Mouse (Mus musculus): ENCODE measurements at regions not wholly inside any gene's neighbourhood (a gene's known extent, or its start where the extent isn't known, plus 50 kb on each side); places are given as distances from the start of the nearest gene placed in this dataset.

DNA sequence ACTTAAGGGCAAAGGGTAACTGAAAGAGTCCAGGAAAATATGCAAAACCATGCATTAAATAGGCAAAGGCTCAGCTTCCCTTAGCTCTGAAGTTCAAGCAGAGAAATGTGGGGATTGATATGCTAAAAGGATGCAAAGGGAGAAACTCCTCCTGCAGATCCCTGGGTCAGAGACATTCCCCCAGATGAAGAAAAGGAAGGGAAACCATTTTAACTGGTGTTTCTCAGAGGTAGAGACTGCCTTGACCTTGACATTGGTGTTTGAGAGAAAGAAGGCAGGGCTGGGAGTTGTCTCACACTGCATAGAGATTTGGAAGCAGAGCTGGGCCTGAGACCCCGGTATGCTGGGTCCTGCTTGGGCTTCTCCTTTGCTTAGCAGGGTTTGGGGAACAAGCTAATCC, 155.8 kb upstream of the 4930535I16Rik start:
- DNase-seq (ENCODE audit: low read depth, low spot score) = no peak

DNA sequence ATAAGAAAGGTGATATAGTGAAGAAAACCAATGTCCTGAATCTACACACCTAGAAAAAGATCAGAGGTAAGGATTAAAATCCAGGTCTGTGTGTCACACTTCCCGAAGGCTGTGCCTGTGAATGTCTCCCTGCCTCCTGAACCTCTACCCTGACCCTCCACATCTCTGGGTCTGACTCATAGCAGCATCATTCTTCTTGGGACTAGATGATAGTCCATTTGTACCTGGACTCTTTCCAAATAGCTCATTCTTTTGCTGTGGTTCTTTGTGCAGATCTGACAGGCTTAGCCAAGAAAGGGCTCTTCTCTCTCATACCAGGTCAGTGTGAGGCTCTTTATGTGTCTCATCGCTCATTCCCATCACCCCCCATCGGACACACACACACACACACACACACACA, 146.8 kb upstream of the 4930535I16Rik start:
- no peak for DNase-seq (ENCODE audit: low read depth, low spot score)

DNA sequence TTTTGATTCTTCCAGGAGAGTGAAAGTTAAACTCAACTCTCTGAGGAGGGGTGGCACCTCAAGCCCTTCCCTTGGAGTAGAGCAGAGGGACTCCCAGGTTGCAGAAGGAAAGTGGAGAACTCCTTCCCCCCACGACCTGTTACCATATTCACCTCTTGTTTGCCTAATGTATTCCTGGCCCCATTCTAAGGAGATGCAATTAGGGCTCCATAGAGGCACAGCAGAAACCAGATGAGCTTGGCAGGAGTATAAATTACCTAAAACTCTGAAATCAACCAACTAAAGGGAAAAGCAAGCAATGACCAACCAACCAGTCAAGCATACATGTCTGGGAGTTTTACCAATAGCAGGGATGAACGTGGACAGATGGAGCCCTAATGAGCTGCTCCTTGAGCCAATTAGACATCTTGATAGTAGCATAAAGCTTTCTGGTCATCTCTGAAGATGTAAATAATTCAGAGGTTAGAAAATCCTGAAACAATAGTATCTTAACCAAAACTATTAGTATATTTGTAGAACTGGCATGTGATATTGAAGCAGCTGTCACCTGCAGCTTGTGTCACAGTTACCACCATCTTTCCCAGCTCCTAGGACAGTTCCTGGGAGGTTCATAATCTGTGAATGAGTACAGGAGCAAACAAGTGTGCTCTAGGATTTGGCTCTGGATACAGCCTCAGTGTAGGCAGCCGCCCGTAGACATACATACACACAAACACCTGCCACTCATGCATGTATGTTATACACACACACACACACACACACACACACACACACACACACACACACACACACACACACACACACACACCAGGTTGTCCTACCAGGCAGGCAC, 145.7 kb upstream of the 4930535I16Rik start:
- DNase-seq (ENCODE audit: low read depth, low spot score) = no peak

DNA sequence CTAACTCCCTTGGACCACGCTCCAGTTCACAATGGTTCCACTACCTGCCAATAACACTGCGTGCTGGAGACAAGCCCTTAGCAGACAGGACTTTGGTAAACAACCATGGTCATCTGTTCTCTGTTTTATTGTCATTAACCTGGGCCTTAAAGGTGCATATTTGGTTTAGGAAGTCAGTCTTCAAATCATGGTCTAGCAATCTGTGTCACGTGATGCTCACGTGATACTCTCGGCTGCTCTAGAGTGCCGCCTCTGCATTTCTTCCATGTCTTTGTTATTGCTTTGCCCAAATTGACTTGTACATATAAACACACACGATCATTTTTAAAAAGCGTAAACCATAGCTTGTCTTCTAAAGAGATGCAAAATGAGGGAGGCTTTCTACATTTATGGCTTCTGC, 139.8 kb upstream of the 4930535I16Rik start:
- DNase-seq (ENCODE audit: low read depth, low spot score) = no peak

DNA sequence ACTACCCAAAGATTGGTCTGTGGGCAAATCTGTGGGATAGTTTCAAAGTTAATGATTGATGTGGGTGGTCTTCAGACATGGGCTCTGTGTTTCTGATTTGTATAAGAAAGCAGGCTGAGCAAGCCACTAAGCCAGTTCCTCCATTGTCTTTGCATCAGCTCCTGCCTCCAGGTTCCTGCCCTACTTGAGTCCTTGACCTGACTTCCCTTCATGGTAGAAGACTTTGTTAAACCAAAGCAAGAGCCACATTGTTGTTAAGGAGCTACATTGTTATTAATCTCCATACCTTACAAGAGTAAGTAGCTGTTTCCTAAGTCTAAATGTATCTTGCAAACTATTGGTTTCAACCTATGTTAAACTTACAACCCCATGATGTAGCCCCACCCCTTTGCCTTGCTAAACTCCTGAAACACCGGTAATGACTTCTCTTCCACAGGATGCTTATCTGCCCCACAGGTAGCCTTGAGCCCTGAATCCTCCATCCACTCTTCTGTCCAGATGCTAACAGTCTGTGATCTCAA, 136.5 kb upstream of the 4930535I16Rik start:
- DNase-seq (ENCODE audit: low read depth, low spot score) = no peak

DNA sequence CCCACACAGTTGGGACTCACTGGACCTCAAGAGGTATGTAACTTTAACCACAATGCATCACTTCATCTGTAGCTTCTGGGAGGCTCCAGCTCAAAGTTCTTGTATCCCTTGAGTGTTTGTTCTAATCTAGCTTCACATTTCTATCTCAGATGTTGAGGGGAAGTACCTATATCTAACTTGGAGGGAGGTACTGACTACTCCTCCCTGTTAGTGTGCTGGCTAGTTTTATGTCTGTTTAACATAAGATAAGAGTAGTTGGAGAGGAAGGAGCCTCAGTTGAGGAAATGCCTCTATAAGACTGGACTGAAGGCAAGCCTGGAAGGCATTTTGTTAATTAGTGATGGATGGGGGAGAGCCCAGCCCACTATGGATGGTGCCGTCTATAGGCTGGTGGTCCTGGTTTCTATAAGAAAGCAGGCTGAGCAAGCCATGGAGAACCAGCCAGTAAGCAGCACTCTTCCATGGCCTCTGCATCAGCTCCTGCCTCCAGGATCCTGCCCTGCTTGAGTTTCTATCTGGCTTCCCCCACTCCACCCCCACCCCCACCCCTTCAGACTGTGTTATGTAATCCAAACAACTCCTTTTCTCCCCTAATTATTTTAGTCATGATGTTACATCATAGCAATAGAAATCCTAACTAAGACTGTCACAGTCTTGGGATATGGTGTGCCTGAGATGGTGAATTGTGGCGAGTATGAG, 135.7 kb upstream of the 4930535I16Rik start:
- DNase-seq (ENCODE audit: low read depth, low spot score) = no peak

DNA sequence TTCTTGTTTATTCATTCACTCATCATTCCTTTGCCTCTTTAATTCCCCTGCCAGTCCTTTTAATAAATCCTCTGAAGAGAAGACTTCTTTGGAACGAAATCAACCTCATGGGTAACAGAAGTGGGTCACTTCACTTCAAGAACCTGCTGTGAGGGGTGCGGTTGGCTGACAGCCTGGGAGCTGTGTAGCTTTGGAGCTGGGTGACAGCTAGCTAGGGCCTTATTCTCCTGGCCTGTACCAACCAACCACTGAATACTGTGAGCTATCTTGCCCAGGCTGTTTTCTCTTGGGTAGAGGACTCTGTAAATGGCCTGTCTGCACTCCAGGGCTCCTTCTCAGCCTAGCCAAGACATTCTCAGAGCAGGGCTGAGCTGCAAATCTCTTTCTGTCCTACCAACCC, 134.6 kb upstream of the 4930535I16Rik start:
- DNase-seq (ENCODE audit: low read depth, low spot score) = no peak

DNA sequence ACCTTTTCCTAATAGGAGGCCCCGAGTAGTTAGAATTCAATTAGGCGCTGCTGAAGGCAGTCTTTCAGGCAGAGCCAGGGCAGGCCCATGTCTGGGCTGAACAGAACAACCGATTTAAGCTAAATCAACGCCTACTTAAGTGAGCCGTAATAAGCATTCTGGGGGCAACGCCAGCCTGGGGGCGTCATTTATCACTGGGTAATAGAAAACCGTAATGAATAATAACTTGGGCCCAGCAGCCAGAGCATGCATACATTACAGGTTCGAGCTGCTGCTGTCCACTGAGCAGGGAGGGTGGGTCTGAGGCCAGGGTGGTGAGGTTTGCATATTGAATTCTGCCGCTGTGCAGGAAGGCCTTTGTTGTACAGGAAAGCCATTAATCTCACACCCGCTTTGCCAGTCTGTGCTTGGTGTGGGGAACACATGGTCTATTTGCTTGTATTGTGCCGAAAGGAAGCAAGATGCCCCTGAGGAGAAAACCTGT, 130.6 kb upstream of the 4930535I16Rik start:
- DNase-seq (ENCODE audit: low read depth, low spot score) = no peak

DNA sequence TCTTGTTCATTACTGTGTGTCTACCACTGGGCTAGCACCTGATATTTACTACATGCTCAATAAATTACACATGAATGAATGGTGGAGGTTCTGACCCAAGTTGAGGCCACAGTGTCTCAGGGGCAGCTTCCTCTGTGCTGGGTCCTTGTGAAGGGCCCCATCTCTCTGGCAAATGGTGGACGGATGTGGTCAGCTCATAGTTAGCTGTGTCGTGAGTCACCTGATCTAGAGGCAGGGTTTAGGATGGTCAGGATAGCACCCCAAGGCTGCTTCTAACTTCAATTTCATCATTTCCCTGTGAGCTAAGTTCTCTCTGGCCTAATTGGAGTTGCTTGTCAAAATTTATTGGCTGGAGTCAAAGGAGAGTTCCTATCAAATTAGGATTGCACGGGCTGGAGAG, 130.1 kb upstream of the 4930535I16Rik start:
- DNase-seq (ENCODE audit: low read depth, low spot score) = no peak

DNA sequence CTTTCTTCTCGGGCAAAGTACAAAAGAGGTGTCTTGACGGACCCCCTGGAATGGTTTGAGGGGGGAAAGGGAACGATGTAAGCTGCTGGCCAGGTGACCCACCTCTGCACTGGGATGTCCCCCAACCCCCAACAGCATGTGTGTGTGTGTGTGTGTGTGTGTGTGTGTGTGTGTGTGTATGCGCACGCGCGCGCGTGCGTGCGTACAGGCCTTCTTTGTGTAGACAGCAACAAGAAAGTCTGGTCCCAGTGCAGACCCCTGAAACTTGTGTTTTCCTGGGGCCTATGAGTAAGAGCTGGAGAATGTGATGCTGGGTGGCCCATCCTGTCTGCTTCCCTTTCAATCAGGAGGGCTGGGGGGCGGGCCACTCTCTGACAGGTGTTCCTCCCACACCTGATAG, 118.7 kb upstream of the 4930535I16Rik start:
- no peak for DNase-seq (ENCODE audit: low read depth, low spot score)

DNA sequence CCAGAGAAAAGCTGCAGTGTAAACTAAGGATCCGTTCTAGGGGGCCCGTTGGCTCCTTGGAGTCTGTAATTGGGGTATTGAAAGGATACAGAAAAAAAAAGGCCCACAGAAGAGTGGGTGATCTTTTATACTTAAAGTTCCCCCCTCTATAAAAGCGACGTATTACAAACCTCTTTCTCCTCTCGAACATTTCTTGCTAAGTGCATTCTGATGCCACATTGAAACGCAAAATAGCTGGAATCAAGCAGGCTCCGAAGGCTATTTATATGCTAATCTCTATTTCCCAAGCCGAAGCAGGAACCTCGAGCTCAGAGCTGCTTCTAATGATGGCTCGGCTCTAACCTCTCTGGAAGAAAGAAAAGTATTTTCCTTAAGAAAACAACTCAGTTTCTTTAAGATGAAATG, 117.8 kb upstream of the 4930535I16Rik start:
- DNase-seq (ENCODE audit: low read depth, low spot score) = no peak

DNA sequence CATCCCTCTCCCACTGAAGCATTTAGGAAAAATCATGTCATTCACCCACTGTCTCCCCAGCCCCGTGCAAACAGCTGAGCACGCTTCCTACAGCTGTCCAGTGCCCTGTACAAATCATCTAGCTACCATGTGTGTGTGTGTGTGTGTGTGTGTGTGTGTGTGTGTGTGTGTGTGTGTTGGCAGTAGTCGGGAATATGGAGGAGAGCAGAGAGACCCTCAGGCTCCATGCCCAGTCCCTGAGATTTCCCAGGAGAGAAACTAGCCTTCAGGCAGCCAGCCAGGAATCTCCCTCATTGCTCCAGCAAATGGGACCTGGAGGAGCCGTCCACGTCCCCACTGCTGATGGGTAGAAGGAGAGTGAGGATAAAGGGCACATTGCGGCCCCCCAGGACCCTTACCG, 117.4 kb upstream of the 4930535I16Rik start:
- no peak for DNase-seq (ENCODE audit: low read depth, low spot score)

DNA sequence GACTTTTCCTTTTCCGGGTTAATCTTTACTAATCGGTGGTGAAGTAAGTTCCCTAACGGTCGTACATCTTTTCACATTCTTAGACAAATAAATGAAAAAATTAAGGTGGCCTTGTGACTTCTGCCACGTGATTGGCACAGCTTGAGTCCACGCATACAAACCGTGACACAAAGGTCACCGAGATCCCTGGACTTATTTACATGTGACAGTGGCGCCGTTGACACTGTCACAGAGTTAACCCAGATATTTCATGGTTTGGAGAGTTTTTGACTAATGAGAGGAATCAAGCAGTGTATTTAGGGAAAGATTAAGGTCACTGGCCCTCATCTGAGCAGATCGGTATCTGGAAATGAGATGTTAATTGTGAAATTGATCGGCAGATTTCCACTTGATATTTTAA, 110.2 kb upstream of the 4930535I16Rik start:
- no peak for DNase-seq (ENCODE audit: low read depth, low spot score)

DNA sequence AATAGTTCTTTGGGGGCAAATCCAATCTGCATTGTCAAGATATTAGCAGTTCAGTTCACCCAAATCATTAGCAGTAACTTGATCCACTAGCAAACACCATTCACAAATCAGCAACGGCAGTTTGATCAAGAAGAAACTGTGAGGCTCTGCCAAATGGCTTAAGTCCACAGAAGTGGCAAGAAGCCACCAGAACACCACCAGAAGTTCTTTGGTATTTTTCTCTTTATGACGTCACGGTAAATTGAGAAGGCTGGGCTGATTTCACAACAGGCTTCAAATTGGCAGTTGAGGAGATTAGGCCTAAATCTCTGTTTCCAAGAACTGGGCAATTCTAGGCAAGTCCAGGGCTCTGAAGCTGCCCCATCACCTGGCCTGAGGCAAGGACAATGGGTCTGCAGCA, 98.6 kb upstream of the 4930535I16Rik start:
- DNase-seq (ENCODE audit: low read depth, low spot score) = no peak

DNA sequence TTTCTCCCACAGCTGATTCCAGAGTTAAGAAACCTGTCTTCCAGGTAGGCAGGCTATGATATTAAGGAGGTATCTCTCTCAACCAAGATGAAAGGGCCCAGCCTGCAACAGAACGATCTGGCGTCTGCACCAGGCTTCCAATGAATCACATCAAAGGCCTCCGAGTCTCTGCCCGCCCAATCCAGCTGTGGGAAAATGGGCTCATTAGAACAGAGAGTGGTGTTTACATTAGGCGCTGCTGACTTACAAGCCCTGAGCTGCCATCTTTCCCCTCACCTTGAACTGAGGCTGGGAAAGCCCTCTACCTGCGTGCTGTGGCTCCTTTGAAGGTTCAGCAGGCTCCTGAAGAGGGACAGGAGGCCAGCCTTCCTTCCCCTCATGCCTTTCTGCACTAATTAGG, 97.5 kb upstream of the 4930535I16Rik start:
- no peak for DNase-seq (ENCODE audit: low read depth, low spot score)

DNA sequence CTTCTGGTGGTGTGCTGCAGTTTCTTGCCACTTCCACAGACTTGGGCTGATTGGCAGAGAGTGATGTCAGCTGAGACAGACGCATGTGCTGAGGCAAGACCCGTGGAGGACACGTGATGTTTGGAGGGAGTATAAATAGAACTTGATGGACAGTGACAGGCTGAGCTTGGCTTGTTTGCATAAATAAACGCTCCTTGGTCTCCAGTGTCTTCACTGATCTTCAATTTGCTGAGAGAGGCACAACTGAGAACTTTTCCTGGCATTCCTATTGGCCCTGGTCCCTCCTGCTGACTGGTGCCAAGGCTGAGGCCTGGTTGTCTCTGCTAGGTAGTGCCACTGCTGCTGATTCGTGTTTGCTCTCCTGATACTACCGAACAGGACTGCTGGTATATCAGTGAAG, 94.6 kb upstream of the 4930535I16Rik start:
- no peak for DNase-seq (ENCODE audit: low read depth, low spot score)

DNA sequence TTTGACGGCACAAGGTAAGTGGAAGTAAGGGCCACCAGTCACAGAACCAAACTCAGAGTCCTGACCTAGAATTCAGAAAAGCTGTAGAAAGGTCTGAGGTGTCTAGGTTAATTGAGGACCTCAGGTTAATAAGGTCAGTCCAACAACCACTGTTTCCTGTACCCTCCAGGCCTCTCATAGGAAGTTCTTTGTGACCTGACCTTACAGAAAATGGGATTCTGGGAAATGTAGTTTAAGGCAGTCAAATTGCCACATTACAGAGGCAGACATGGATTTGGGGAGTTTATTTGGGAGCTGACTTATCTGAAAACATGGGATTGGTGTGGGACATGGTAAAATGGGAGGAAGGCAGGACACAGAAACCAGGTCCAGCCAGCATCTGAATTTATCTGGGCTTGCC, 90.9 kb upstream of the 4930535I16Rik start:
- DNase-seq (ENCODE audit: low read depth, low spot score) = no peak

DNA sequence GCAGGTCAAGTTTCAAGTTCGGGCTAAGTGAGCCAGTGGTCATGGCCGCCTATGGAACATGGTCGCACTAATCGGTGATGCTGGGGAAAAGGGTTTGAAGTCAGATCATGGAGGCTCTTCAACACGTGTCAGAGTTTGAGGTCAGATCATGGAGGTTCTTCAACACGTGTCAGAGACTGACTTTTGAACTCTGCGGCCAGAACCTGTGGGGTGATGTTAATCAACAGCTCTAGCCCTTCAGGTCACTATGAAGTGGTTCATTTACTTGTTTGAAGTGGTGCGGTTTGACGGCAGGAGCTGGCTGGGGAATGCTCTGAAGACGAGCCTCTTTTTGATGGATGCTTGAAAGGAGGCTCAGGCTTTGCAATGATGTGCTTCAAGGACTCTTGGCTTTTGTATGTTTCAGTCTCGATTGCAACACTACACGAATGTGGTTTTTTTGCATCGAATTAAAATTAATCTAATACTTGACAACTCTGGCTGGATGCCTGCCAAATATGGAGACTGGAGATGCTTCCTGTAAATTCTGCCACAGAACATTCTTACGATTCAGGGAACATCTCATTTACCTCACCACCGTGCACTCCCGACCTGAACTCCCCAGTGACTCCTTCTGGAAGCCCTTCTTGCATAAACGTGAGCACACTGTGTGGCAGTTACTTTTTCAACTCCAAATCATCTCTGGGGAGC, 87.9 kb upstream of the 4930535I16Rik start:
- DNase-seq (ENCODE audit: low read depth, low spot score) = no peak

DNA sequence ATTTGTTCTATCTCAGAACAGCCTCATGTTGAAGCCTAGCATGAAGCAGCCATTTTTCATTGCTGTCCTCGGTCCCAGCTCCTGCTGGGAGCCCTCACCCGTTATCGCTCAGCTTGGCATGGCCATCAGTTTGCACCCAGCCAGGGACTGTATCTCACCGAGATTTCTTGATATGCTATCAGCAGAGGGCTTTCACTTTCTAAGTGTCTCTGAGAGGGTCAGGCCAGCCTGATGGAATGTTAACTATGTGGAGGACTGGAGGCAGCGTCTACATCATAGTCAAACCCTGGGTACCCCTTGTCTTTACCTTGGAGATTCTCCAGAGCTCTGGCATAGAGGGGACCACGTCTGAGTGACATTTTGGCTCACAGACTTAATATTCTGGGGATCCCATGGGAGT, 84.9 kb upstream of the 4930535I16Rik start:
- no peak for DNase-seq (ENCODE audit: low read depth, low spot score)

DNA sequence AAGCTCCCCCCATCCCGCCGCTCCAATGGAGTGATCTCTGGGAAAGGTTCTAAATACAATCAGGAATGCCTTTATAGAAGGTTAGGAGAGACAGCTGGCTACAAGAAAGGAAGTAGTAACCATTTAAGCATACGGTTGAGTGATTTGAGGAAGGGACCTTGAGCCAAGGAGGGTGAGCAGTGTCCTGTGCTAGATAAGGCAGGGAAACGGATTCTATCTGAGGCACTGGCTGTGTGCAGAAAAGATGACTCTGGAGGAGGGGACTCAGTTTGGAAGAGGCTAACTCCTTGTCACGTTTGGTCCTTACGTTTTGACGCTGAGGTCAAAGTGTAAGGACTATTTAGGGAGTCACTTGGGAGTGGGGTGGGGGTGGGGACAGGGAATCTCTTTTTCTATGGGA, 84.3 kb upstream of the 4930535I16Rik start:
- no peak for DNase-seq (ENCODE audit: low read depth, low spot score)

DNA sequence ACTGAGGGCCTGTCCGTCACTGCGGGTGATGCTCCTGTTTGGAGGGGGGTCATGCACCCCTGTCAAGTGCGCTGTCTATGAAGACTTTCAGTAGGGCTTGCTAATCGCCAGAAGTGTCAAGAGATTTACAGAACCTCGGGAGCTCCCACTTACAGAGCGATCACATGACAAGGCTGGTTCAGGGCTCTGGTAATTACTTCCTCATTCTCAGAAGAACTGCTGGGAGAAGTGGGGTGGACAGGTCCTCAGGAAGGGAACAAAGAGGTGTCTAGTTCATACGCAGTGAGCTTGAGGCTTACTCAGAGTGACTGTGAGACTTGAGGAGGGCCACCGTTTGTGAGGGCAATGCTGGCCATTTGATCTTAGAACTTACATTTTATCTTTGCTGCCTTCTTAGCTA, 78.0 kb upstream of the 4930535I16Rik start:
- no peak for DNase-seq (ENCODE audit: low read depth, low spot score)

DNA sequence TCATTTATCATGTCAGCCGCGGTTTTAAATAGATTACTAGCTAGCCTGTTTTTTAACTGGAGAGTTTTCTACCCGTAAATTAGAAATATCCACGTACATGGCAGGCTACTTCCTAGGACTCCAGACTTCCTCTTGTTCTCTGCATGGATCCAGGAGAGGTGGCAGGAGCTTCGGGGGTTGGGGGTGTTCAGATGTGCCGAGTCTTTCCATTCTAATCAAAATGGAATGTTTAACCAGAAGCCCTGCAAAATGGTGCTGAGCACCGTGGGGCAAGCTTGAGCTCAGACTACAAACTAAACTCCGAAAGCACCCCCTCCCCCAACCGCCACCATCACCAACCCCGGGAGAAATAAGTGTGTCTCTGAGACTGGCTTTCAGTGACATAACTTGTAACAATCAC, 73.4 kb upstream of the 4930535I16Rik start:
- DNase-seq (ENCODE audit: low read depth, low spot score) = no peak
